Mouse (Mus musculus): ENCODE data around the gene Tex10. TPM values are rescaled to one million over a fixed set of nuclear protein-coding genes. Genes with fewer than 3 reads are reported as not detected.
"Not testable (repeated sequence)": the region's sequence is repeated elsewhere in the genome, so short reads cannot be mapped to it uniquely, and the experiment has no call there.

Tex10 gene
- polyA plus RNA-seq, 1 experiment from 2014 or later: 68.0 TPM

GRCm38 (mm10) chr4:48428054-48428453 lies 45.2 kb downstream of the Tex10 start:
- no peaks in the 10 kb centered on the region for H3K4me1 ChIP-seq
- no peak overlapping the region for H3K4me3 ChIP-seq
- no peaks in the 10 kb centered on the region for H3K27me3 ChIP-seq (ENCODE audit: low read depth, poor library complexity, severe bottlenecking)
- DNase-seq (ENCODE audit: low spot score): no peak
- no peak overlapping the region for H3K27ac ChIP-seq (replicated peaks)
- WGBS: 95% methylated on average over 2 of the region's 2 CpGs
- H3K36me3 ChIP-seq: peaks cover 64% of the 10 kb centered on the region
- H3K9me3 ChIP-seq (replicated peaks): no peaks in the 10 kb centered on the region

- no peaks in the 10 kb centered on the region for H3K27me3 ChIP-seq (ENCODE audit: low read depth, poor library complexity, severe bottlenecking)
- 94% methylated on average over 3 of the region's 3 CpGs for WGBS
- no peak overlapping the region for H3K4me3 ChIP-seq
- no peaks in the 10 kb centered on the region for H3K9me3 ChIP-seq (replicated peaks)
- DNase-seq (ENCODE audit: low spot score): no peak
- H3K4me1 ChIP-seq: no peaks in the 10 kb centered on the region
- peaks cover 61% of the 10 kb centered on the region for H3K36me3 ChIP-seq
- no peak overlapping the region for H3K27ac ChIP-seq (replicated peaks)
These were observed 45.8 kb downstream of the Tex10 start for GRCm38 (mm10) chr4:48427413-48427812.

- Histone ChIP-seq H3K27me3 (ENCODE audit: low read depth, poor library complexity, severe bottlenecking) (no peaks in the 10 kb centered on the region), H3K9me3 (replicated peaks) (no peaks in the 10 kb centered on the region), H3K4me1 (no peaks in the 10 kb centered on the region), H3K27ac (replicated peaks) (no peak overlapping the region), H3K36me3 (peaks cover 47% of the 10 kb centered on the region), H3K4me3 (no peak overlapping the region)
- DNase-seq (ENCODE audit: low spot score): no peak
- WGBS: 65% methylated on average over 2 of the region's 2 CpGs
These were observed 49.5 kb downstream of the Tex10 start for GRCm38 (mm10) chr4:48423738-48424137.

GRCm38 (mm10) chr4:48422633-48423032 lies 50.6 kb downstream of the Tex10 start:
- Histone ChIP-seq H3K27ac (replicated peaks) (no peak overlapping the region), H3K4me3 (no peak overlapping the region), H3K36me3 (peaks cover 44% of the 10 kb centered on the region), H3K9me3 (replicated peaks) (no peaks in the 10 kb centered on the region), H3K4me1 (no peaks in the 10 kb centered on the region), H3K27me3 (ENCODE audit: low read depth, poor library complexity, severe bottlenecking) (no peaks in the 10 kb centered on the region)
- DNase-seq (ENCODE audit: low spot score): no peak
- 100% methylated on average over 1 of the region's 1 CpGs for WGBS

GRCm38 (mm10) chr4:48418831-48419468 lies 54.3 kb downstream of the Tex10 start:
- whole genome bisulfite sequencing: 94% methylated on average over 8 of the region's 8 CpGs
- no peaks in the 10 kb centered on the region for H3K27me3 ChIP-seq (ENCODE audit: low read depth, poor library complexity, severe bottlenecking)
- no peak overlapping the region for H3K4me3 ChIP-seq
- peaks cover 29% of the 10 kb centered on the region for H3K36me3 ChIP-seq
- no peak for DNase-seq (ENCODE audit: low spot score)
- 0 out of 2 replicates have a peak, but pooled peaks cover 3% of the 10 kb centered on the region for H3K4me1 ChIP-seq
- no peaks in the 10 kb centered on the region for H3K9me3 ChIP-seq (replicated peaks)
- H3K27ac ChIP-seq (replicated peaks): no peak overlapping the region

- 87% methylated on average over 10 of the region's 10 CpGs for WGBS
- no peak for DNase-seq (ENCODE audit: low spot score)
- Histone ChIP-seq H3K27ac (replicated peaks) (no peak overlapping the region), H3K36me3 (peaks cover 14% of the 10 kb centered on the region), H3K27me3 (ENCODE audit: low read depth, poor library complexity, severe bottlenecking) (no peaks in the 10 kb centered on the region), H3K9me3 (replicated peaks) (no peaks in the 10 kb centered on the region), H3K4me1 (0 out of 2 replicates have a peak, but pooled peaks cover 3% of the 10 kb centered on the region), H3K4me3 (no peak overlapping the region)
These were observed 57.4 kb downstream of the Tex10 start for GRCm38 (mm10) chr4:48415838-48416335.

GRCm38 (mm10) chr4:48413473-48413872 lies 59.8 kb downstream of the Tex10 start:
- Histone ChIP-seq H3K27ac (replicated peaks) (no peak overlapping the region), H3K4me3 (no peak overlapping the region), H3K27me3 (ENCODE audit: low read depth, poor library complexity, severe bottlenecking) (no peaks in the 10 kb centered on the region), H3K4me1 (0 out of 2 replicates have a peak, but pooled peaks cover 3% of the 10 kb centered on the region), H3K36me3 (peaks cover under 1% of the 10 kb centered on the region; the same call in 1 of the 2 replicates), H3K9me3 (replicated peaks) (no peaks in the 10 kb centered on the region)
- 91% methylated on average over 8 of the region's 8 CpGs for WGBS
- no peak for DNase-seq (ENCODE audit: low spot score)

GRCm38 (mm10) chr4:48407350-48408039 lies 65.8 kb downstream of the Tex10 start:
- no peaks in the 10 kb centered on the region for H3K27me3 ChIP-seq (ENCODE audit: low read depth, poor library complexity, severe bottlenecking)
- H3K9me3 ChIP-seq (replicated peaks): no peaks in the 10 kb centered on the region
- DNase-seq (ENCODE audit: low spot score): peak; percentile 68
- H3K4me1 ChIP-seq: no peaks in the 10 kb centered on the region
- H3K36me3 ChIP-seq: no peaks in the 10 kb centered on the region
- no peak overlapping the region for H3K27ac ChIP-seq (replicated peaks)
- WGBS: 41% methylated on average over 18 of the region's 18 CpGs
- H3K4me3 ChIP-seq: no peak overlapping the region

GRCm38 (mm10) chr4:48405724-48406491 lies 67.4 kb downstream of the Tex10 start:
- H3K27ac ChIP-seq (replicated peaks); DNase-seq (ENCODE audit: low spot score); H3K4me3 ChIP-seq; H3K36me3 ChIP-seq; H3K9me3 ChIP-seq (replicated peaks); H3K27me3 ChIP-seq (ENCODE audit: low read depth, poor library complexity, severe bottlenecking); H3K4me1 ChIP-seq: not testable (repeated sequence)
- WGBS: 90% methylated on average over 10 of the region's 10 CpGs

GRCm38 (mm10) chr4:48403066-48403640 lies 70.1 kb downstream of the Tex10 start:
- 88% methylated on average over 16 of the region's 16 CpGs for WGBS
- Histone ChIP-seq H3K4me3 (no peak overlapping the region), H3K27ac (replicated peaks) (no peak overlapping the region), H3K9me3 (replicated peaks) (no peaks in the 10 kb centered on the region), H3K4me1 (no peaks in the 10 kb centered on the region), H3K27me3 (ENCODE audit: low read depth, poor library complexity, severe bottlenecking) (no peaks in the 10 kb centered on the region), H3K36me3 (no peaks in the 10 kb centered on the region)
- peak; percentile 6 for DNase-seq (ENCODE audit: low spot score)

- Histone ChIP-seq H3K36me3 (peaks cover 5% of the 10 kb centered on the region; the same call in 1 of the 2 replicates), H3K9me3 (replicated peaks) (no peaks in the 10 kb centered on the region), H3K27me3 (ENCODE audit: low read depth, poor library complexity, severe bottlenecking) (no peaks in the 10 kb centered on the region), H3K4me1 (no peaks in the 10 kb centered on the region), H3K4me3 (no peak overlapping the region), H3K27ac (replicated peaks) (no peak overlapping the region)
- DNase-seq (ENCODE audit: low spot score): no peak
- 94% methylated on average over 3 of the region's 3 CpGs for WGBS
These were observed 76.3 kb downstream of the Tex10 start for GRCm38 (mm10) chr4:48396949-48397348.

- Histone ChIP-seq H3K36me3 (no peaks in the 10 kb centered on the region), H3K27me3 (ENCODE audit: low read depth, poor library complexity, severe bottlenecking) (no peaks in the 10 kb centered on the region), H3K4me3 (no peak overlapping the region), H3K9me3 (replicated peaks) (no peaks in the 10 kb centered on the region), H3K4me1 (no peaks in the 10 kb centered on the region), H3K27ac (replicated peaks) (no peak overlapping the region)
- WGBS: 80% methylated on average over 5 of the region's 5 CpGs
- no peak for DNase-seq (ENCODE audit: low spot score)
These were observed 90.8 kb downstream of the Tex10 start for GRCm38 (mm10) chr4:48382506-48382905.

Data from midbrain, embryonic 10.5 days (tissue).